Mouse (Mus musculus) spleen, postnatal 10 days (tissue): ENCODE measurements around the gene Snx33.

Source experiments
- DNase-seq, 2 experiments: peaks; one replicate each; pipeline ENCODE4 v3.0.0; 2021 to 2022; ENCODE audit warnings: low spot score in 2 of 2

Gene Snx33

GRCm38 (mm10) chr9:56891517-56892011 lies 36.6 kb downstream of the Snx33 start:
- DNase-seq = peak; percentile 33 to 58

DNA sequence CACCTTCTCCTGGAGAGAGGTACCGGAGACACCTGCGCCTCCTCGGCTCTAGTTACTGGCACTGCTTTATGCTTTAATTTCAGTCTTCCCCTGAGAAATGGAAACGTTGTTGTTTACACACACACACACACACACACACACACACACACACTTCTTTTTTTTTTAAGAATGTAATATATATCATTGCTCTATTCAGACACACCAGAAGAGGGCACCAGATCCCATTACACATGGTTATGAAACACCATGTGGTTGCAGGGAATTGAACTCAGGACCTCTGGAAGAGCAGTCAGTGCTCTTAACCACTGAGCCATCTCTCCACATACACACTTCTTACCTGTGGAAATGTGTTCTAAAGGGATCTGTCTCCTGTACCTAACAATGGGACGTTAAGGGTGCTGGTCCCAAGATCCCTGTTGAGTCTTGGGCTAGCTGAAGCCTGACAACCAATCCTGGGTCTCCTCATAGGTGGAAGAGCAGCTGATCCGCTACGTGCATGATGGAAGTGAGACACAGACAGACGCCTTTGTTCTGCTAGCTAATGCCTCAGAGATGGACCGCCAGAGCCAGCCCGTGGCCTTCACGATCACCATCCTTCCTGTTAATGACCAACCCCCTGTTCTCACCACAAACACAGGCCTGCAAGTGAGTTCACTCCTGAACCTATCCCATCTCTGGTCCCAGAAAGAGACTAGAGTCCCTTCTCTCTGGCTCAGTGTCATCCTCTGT lies 37.5 kb downstream of the Snx33 start:
- no peak for DNase-seq

DNA sequence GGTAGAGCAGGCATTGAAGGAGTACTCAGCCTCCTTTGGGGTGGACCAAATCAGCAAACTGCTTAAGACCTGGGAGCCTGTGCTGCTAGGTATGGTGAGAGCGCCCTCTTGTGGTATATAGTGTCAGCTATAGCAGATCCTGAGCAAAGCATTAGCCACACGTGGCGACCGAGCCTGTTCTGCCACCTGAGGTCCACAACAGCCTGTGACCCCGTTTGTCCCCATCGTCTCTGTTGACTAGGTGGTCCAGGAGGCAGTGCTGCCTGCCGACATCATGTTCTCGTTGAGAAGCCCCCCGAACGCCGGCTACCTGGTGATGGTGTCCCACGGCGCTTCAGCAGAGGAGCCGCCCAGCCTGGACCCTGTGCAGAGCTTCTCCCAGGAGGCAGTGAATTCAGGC lies 38.4 kb downstream of the Snx33 start:
- DNase-seq = peak; percentile 30 to 69

DNA sequence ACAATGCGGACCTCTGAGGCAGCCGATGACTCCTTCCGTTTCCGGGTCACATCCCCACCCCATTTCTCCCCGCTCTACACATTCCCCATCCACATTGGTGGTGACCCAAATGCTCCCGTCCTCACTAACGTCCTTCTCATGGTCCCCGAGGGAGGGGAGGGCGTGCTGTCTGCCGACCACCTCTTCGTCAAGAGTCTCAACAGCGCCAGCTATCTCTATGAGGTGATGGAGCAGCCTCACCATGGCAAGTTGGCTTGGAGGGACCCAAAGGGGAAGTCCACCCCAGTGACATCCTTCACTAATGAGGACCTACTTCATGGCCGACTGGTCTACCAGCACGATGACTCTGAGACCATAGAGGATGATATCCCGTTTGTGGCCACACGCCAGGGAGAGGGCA lies 40.6 kb downstream of the Snx33 start:
- no peak for DNase-seq

DNA sequence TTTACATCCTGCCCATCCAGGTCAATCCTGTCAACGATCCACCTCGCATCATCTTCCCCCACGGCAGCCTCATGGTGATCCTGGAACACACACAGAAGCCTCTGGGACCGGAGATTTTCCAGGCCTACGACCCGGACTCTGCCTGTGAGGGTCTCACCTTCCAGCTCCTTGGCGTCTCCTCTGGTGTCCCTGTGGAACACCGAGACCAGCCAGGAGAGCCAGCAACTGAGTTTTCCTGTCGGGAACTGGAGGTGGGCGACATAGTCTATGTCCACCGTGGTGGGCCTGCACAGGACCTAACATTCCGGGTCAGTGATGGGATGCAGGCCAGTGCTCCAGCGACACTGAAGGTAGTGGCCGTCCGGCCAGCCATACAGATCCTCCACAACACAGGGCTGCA lies 41.6 kb downstream of the Snx33 start:
- no peak for DNase-seq

- DNase-seq = peak in 1 of 2 experiments; percentile 55
Observed at GRCm38 (mm10) chr9:56886113-56886512, 42.1 kb downstream of the Snx33 start.

GRCm38 (mm10) chr9:56884328-56884727 lies 43.8 kb downstream of the Snx33 start:
- no peak for DNase-seq

DNA sequence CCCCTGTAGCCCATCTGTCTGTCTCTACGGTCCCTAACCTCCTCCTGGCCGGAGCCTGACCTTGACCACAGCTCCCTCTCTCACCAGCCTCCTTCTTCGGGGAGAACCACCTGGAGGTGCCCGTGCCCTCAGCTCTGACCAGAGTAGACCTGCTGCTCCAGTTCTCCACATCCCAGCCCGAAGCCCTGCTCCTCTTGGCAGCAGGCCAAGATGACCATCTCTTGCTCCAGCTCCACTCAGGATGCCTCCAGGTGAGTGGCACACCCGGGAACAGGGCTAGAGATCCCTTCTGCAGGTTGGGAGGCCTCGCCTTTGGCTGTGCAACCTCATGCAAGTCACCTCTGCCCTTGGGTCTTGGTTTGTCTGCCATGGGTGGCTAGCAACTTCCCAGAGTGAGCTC lies 44.7 kb downstream of the Snx33 start:
- no peak for DNase-seq

DNA sequence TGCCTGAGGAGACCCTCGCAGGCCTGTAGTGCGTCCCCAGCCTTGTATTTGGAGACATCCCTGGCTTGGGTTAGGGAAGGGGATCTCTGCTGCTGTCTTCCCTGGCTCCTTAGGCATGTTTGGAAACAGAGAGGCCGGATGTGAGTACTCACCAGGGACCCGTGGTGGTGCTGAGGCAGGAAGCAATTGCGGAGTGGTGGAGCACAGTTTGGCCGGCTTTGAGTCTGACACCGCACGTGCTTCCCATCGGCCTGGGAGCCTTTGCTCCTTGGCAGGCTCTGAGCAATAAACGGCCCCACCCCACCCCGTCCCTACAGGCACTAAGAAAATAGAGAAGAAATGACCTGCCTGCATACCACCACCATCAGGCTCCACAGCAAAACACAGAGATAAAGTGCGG lies 45.4 kb downstream of the Snx33 start:
- no peak for DNase-seq

- no peak for DNase-seq
Observed at GRCm38 (mm10) chr9:56882283-56882682, 45.9 kb downstream of the Snx33 start.

GRCm38 (mm10) chr9:56881539-56882082 lies 46.6 kb downstream of the Snx33 start:
- DNase-seq = no peak

- DNase-seq = no peak
Observed at GRCm38 (mm10) chr9:56880790-56881189, 47.4 kb downstream of the Snx33 start.

GRCm38 (mm10) chr9:56877284-56877683 lies 50.9 kb downstream of the Snx33 start:
- no peak for DNase-seq

DNA sequence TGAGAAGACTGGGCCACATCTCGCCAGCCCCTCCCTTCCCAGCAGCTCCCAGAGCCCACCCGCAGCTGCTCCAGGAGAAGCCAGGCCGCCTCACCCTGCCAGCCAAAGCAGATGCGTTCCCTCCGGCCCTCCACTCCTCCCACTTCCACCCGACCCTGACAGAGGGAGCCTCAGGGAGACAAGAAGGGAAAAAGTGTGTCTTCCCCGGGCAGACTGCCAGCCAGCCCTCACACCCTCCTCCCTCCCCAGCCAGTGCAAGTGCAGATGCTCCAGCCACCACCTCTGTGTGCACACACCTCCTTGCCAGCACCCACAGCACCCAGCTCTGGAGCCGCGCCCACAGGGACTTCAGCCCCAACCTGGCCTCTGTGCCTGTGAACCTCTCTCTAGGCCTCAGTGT lies 51.4 kb downstream of the Snx33 start:
- no peak for DNase-seq

- DNase-seq = no peak
Observed at GRCm38 (mm10) chr9:56873097-56873496, 55.1 kb downstream of the Snx33 start.

- DNase-seq = no peak
Observed at GRCm38 (mm10) chr9:56872105-56872903, 55.9 kb downstream of the Snx33 start.

DNA sequence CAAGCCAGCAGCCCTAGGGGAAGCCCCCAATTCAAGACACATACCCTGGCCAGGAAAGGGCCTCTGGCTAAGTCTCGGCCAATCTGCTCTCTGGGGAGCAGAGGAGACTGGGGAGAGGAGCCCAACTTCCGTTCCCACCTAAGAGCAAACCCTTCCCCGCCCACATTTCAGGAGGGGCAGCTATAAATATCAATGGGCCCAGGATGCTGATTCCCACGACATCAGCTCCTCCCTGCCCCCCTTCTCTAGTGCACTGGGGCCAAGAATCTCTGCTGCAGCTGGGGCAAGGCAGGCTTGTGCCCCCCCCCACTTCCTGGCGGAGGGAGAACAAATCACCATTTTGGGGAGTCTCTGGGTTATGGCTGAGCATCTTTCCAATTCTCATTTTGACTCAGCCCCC lies 57.0 kb downstream of the Snx33 start:
- no peak for DNase-seq

GRCm38 (mm10) chr9:56870778-56871177 lies 57.4 kb downstream of the Snx33 start:
- no peak for DNase-seq

- DNase-seq = no peak
Observed at GRCm38 (mm10) chr9:56869552-56869951, 58.6 kb downstream of the Snx33 start.

GRCm38 (mm10) chr9:56868292-56868691 lies 59.9 kb downstream of the Snx33 start:
- no peak for DNase-seq
